Mouse (Mus musculus) erythroblast, embryonic 14.5 days (primary cell): ENCODE measurements around the gene Lhfp. TPM values are rescaled to one million over a fixed set of nuclear protein-coding genes. Genes with fewer than 3 reads are reported as not detected.

ENCODE experiments used
- H3K27me3 ChIP-seq: 2 replicates; pipeline ENCODE4 v1.6.1; 2012; ENCODE audit warnings: inconsistent platforms; ENCODE audit not compliant: control insufficient read depth
- H3K36me3 ChIP-seq: 2 replicates; pipeline ENCODE4 v1.6.1; 2012; ENCODE audit warnings: mild to moderate bottlenecking, inconsistent platforms; ENCODE audit not compliant: control insufficient read depth
- H3K4me1 ChIP-seq: 2 replicates; pipeline ENCODE4 v1.6.1; 2012; ENCODE audit warnings: inconsistent platforms; ENCODE audit not compliant: control insufficient read depth
- H3K4me3 ChIP-seq: replicated peaks from 2 replicates; pipeline ENCODE3; 2012; ENCODE audit warnings: moderate library complexity, mild to moderate bottlenecking, inconsistent platforms
- H3K9me3 ChIP-seq: 2 replicates; pipeline ENCODE4 v1.6.1; 2012; ENCODE audit warnings: low read length, inconsistent platforms, mixed read lengths; ENCODE audit not compliant: control insufficient read depth
- GATA1 ChIP-seq: IDR thresholded peaks from 2 replicates; pipeline ENCODE4 v1.6.1; 2012; ENCODE audit warnings: low read length, inconsistent platforms, mixed read lengths
- TAL1 ChIP-seq: IDR thresholded peaks from 3 replicates; pipeline ENCODE4 v1.6.1; 2012; ENCODE audit warnings: low read length, inconsistent platforms, mixed read lengths
- polyA plus RNA-seq: library from polyadenylated mRNA; stranded (reverse); fragments of >175 nt; gene quantifications from 2 replicates; pipeline ENCODE4 v1.2.3, GENCODE M21; 2012

Gene Lhfp
- polyA plus RNA-seq, 1 experiment = not detected

GRCm38 (mm10) chr3:53294855-53295254 lies 253.5 kb downstream of the Lhfp start:
- no peak for TF ChIP-seq GATA1
- no peak for TF ChIP-seq TAL1
- Histone ChIP-seq H3K4me1 (no peaks in the 10 kb centered on the region), H3K27me3 (no peaks in the 10 kb centered on the region), H3K9me3 (no peaks in the 10 kb centered on the region), H3K4me3 (no peak overlapping the region), H3K36me3 (no peaks in the 10 kb centered on the region)

DNA sequence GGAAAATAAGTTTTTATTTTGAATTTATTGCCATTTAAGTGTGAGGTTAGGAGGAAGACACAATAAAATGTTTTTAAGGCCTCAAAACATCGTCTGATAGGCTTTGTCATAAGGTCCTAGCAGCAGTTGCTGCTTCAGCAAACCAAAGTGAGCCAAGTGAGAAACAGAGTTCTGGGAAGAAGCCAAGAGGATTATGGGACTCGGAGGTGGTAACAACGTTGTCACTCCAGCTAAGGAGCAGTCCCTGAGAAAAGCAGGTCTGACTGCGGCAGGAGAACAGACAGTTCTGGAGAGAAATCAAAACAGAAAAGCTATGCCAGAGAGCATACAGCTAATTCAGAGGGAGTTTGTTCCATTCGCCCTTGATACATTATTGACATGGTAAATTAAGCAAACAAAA lies 260.5 kb downstream of the Lhfp start:
- TF ChIP-seq TAL1 (no peak), GATA1 (no peak)
- Histone ChIP-seq H3K27me3 (no peaks in the 10 kb centered on the region), H3K36me3 (no peaks in the 10 kb centered on the region), H3K9me3 (no peaks in the 10 kb centered on the region), H3K4me3 (no peak overlapping the region), H3K4me1 (no peaks in the 10 kb centered on the region)

GRCm38 (mm10) chr3:53304123-53304900 lies 263.0 kb downstream of the Lhfp start:
- Histone ChIP-seq H3K36me3 (no peaks in the 10 kb centered on the region), H3K4me1 (no peaks in the 10 kb centered on the region), H3K27me3 (no peaks in the 10 kb centered on the region), H3K4me3 (no peak overlapping the region), H3K9me3 (no peaks in the 10 kb centered on the region)
- no peak for TF ChIP-seq TAL1

GRCm38 (mm10) chr3:53305860-53306259 lies 264.5 kb downstream of the Lhfp start:
- TF ChIP-seq TAL1 (no peak), GATA1 (no peak)

GRCm38 (mm10) chr3:53308649-53309048 lies 267.3 kb downstream of the Lhfp start:
- no peak overlapping the region for H3K4me3 ChIP-seq
- H3K27me3 ChIP-seq = no peaks in the 10 kb centered on the region
- TF ChIP-seq TAL1 (no peak), GATA1 (no peak)
- no peaks in the 10 kb centered on the region for H3K36me3 ChIP-seq
- H3K4me1 ChIP-seq = no peaks in the 10 kb centered on the region
- H3K9me3 ChIP-seq = no peaks in the 10 kb centered on the region

More at GRCm38 (mm10) chr3:53305860-53306259, 264.5 kb downstream of the Lhfp start:
- Histone ChIP-seq H3K36me3 (no peaks in the 10 kb centered on the region), H3K27me3 (no peaks in the 10 kb centered on the region), H3K9me3 (no peaks in the 10 kb centered on the region), H3K4me3 (no peak overlapping the region), H3K4me1 (no peaks in the 10 kb centered on the region)

DNA sequence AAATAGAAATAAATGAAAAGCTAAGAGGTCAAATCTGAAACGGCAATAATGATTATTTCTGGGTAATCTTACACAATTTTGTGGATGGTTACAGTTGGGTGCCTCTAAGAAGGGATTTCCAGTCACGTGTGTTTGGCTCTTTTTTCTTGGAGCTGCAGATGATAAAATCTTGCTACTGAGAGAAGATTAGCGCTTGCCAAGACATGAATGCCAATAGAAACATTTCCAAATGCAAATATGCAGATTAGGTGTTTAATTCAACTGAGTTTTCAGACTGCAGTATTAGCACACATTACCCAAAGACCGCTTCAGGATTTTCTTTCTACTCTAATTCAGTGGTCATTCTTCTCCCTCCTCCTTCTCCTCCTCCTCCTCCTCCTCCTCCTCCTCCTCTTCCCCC lies 268.8 kb downstream of the Lhfp start:
- no peak overlapping the region for H3K4me3 ChIP-seq
- no peaks in the 10 kb centered on the region for H3K27me3 ChIP-seq
- TF ChIP-seq GATA1 (no peak), TAL1 (no peak)

GRCm38 (mm10) chr3:53310615-53311014 lies 269.3 kb downstream of the Lhfp start:
- Histone ChIP-seq H3K4me1 (no peaks in the 10 kb centered on the region), H3K9me3 (no peaks in the 10 kb centered on the region), H3K27me3 (no peaks in the 10 kb centered on the region), H3K36me3 (no peaks in the 10 kb centered on the region), H3K4me3 (no peak overlapping the region)
- no peak for TF ChIP-seq GATA1
- no peak for TF ChIP-seq TAL1

More for the DNA sequence above, 268.8 kb downstream of the Lhfp start:
- Histone ChIP-seq H3K4me1 (no peaks in the 10 kb centered on the region), H3K9me3 (no peaks in the 10 kb centered on the region), H3K36me3 (no peaks in the 10 kb centered on the region)

Other genes with a start within 250 kb of the Lhfp start
- gene Cog6, start 24.3 kb upstream of the Lhfp start, polyA plus RNA-seq = 0.65 and 0.89 TPM in 2 replicates